Mouse (Mus musculus) ES-E14 (cell line): ENCODE measurements around the gene Kif19a. TPM values are rescaled to one million over a fixed set of nuclear protein-coding genes. Genes with fewer than 3 reads are reported as not detected.

Experiments used
- DNase-seq: peaks from one replicate; pipeline ENCODE4 v3.0.0-alpha.2; 2013; ENCODE audit warnings: low read depth, low spot score
- H3K27ac ChIP-seq: 2 replicates; pipeline ENCODE4 v1.5.1; 2012; ENCODE audit warnings: low read depth, mild to moderate bottlenecking, low read length, moderate library complexity, mixed read lengths; ENCODE audit not compliant: poor library complexity, insufficient read depth, severe bottlenecking
- H3K36me3 ChIP-seq: 2 replicates; pipeline ENCODE4 v1.6.1; 2012; ENCODE audit warnings: mild to moderate bottlenecking, low read length, moderate library complexity, mixed read lengths; ENCODE audit not compliant: control insufficient read depth, poor library complexity, insufficient read depth, severe bottlenecking
- H3K4me1 ChIP-seq, 2 experiments: fragments of 150-350 bp in 1 of 2; sonication (generic) in 1 of 2; 2 replicates each; pipeline ENCODE4 v1.6.1; 2012; ENCODE audit warnings: low read length in 2 of 2, mild to moderate bottlenecking in 1 of 2, mixed read lengths in 1 of 2; ENCODE audit not compliant: control insufficient read depth in 2 of 2, insufficient read depth in 2 of 2, poor library complexity in 1 of 2
- H3K4me3 ChIP-seq, 2 experiments: fragments of 150-350 bp in 1 of 2; sonication (generic) in 1 of 2; 2 replicates each; pipeline ENCODE4 v1.5.1; 2012; ENCODE audit warnings: low read length in 2 of 2, low read depth in 1 of 2, mild to moderate bottlenecking in 1 of 2, mixed read lengths in 1 of 2; ENCODE audit not compliant: insufficient read depth in 1 of 2, poor library complexity in 1 of 2, severe bottlenecking in 1 of 2
- H3K9ac ChIP-seq: 2 replicates; pipeline ENCODE4 v1.6.1; 2012; ENCODE audit warnings: low read depth, mild to moderate bottlenecking, low read length, mixed read lengths; ENCODE audit not compliant: poor library complexity, insufficient read depth, severe bottlenecking
- H3K9me3 ChIP-seq: fragments of 150-350 bp; sonication (generic); 2 replicates; pipeline ENCODE4 v1.6.1; 2012; ENCODE audit warnings: low read depth, mild to moderate bottlenecking, low read length; ENCODE audit not compliant: control insufficient read depth, insufficient read depth
- CHD2 ChIP-seq: IDR thresholded peaks from 2 replicates; pipeline ENCODE4 v1.6.1; 2014; ENCODE audit warnings: mild to moderate bottlenecking, low read depth, low read length, inconsistent platforms
- HCFC1 ChIP-seq: IDR thresholded peaks from 2 replicates; pipeline ENCODE4 v1.6.1; 2012; ENCODE audit warnings: low read length, inconsistent platforms, borderline replicate concordance; ENCODE audit not compliant: insufficient read depth
- MAFK ChIP-seq: IDR thresholded peaks from 2 replicates; pipeline ENCODE4 v1.6.1; 2014; ENCODE audit warnings: mild to moderate bottlenecking, low read depth, low read length, inconsistent platforms; ENCODE audit not compliant: insufficient read depth
- ZC3H11A ChIP-seq: IDR thresholded peaks from 2 replicates; pipeline ENCODE4 v1.6.1; 2012; ENCODE audit warnings: low read depth, mild to moderate bottlenecking, inconsistent platforms, low read length, borderline replicate concordance
- ZNF384 ChIP-seq: IDR thresholded peaks from 2 replicates; pipeline ENCODE4 v1.6.1; 2012; ENCODE audit warnings: low read depth, low read length, inconsistent platforms
- in situ Hi-C, 2 experiments: fragments of 600-800 bp; cut with MboI; formaldehyde crosslinking; loops; one replicate each; pipeline ENCODE4 v1.15.1; 2025; ENCODE audit warnings: low sequenced_read_pairs in 2 of 2, inconsistent platforms in 1 of 2; ENCODE audit not compliant: unreplicated experiment in 2 of 2
- total RNA-seq: library from RNA; depleted of rRNA; stranded (reverse); fragments of 300-350 nt; gene quantifications from 2 replicates; pipeline ENCODE4 v1.2.3, GENCODE M21; 2012

The Kif19a gene
- total RNA-seq, 1 experiment = 1.1 TPM

DNA sequence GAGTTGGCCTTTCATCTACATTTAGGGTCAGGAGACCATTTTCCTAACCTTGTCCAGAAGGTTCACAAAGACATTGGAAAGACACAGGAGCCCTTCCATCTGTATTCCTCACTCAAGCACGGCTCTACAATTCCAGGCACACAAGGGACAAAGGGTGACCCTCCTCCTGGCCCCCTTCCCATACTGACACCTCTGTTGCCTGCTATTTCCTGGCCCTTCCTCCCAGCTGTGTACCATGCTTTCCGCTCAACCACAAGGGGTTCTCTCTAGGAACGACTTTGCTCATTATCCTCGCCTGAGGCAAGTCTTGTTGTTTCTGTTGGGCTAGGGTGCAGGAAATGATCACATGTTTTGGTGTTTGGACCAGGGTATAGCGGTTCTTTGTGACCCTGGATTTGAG, 36.9 kb upstream of the Kif19a start:
- H3K27ac ChIP-seq = no peak overlapping the region
- in situ Hi-C loops = loop anchor here in 1 of 2 experiments (25.0 kb wide), 1 partner anchor 184 kb away; no protein-coding TSS in a partner anchor
- H3K4me3 ChIP-seq = no peak overlapping the region
- TF ChIP-seq HCFC1 (no peak), MAFK (no peak), ZC3H11A (no peak), CHD2 (no peak), ZNF384 (no peak)
- H3K9me3 ChIP-seq = no peaks in the 10 kb centered on the region
- peaks cover 11 to 23% of the 10 kb centered on the region in 2 experiments; a peak in 3 of 4 replicates for H3K4me1 ChIP-seq
- DNase-seq = no peak
- H3K36me3 ChIP-seq = no peaks in the 10 kb centered on the region
- H3K9ac ChIP-seq = no peak overlapping the region

DNA sequence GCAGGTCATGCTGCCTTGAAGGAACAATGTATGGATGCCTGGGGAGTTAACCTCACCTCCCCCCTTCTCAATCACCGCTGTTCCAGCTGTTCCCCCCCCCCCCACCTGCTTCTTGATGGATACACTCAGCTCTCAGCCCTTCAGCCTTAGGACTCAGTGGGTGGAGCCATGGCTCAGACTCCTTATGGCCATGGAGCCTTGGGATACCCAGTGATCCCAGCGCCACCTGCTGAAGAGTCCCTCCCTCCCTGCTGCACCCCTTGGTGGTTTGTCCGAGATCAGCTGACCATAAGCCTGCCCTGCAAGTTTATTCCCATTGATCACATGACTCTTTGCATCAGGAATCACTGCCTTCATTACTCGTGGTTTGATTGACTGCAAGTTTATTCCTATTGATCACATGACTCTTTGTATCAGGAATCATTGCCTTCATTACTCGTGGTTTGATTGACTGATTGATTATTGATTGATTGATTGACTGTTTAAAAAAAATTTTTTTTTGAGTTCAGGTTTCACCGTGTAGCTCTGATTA, 35.3 kb upstream of the Kif19a start:
- no peak for DNase-seq
- Histone ChIP-seq H3K36me3 (no peaks in the 10 kb centered on the region), H3K9ac (no peak overlapping the region), H3K4me1 (peaks cover 10 to 23% of the 10 kb centered on the region in 2 experiments; a peak in 3 of 4 replicates), H3K27ac (no peak overlapping the region), H3K9me3 (no peaks in the 10 kb centered on the region), H3K4me3 (no peak overlapping the region)
- no peak for TF ChIP-seq HCFC1
- no peak for TF ChIP-seq CHD2
- TF ChIP-seq MAFK = no peak
- TF ChIP-seq ZC3H11A = no peak
- no peak for TF ChIP-seq ZNF384
- in situ Hi-C loops = loop anchor here in 1 of 2 experiments (25.0 kb wide), 1 partner anchor 182 kb away; no protein-coding TSS in a partner anchor

DNA sequence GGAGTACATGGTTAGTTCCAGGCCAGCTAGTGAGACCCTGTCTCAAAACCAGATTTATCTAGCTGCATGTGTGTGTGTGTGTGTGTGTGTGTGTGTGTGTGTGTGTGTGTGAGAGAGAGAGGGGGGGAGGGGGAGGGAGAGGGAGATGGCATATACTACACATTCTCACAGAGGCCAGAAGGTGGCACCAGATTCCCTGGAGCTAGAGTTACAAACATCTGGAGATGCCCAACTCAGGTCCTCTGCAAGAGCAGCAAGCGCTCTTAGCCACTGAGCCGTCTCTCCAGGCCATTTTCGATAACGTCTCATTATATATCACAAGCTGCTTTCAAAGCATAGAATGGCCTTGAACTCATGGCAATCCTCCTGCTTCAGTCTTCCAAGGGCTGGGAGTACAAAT, 33.5 kb upstream of the Kif19a start:
- H3K27ac ChIP-seq = no peak overlapping the region
- H3K36me3 ChIP-seq = no peaks in the 10 kb centered on the region
- in situ Hi-C loops = loop anchor here in 1 of 2 experiments (25.0 kb wide), 1 partner anchor 181 kb away; no protein-coding TSS in a partner anchor
- no peak overlapping the region for H3K9ac ChIP-seq
- H3K4me3 ChIP-seq = no peak overlapping the region
- no peak for DNase-seq
- no peaks in the 10 kb centered on the region for H3K9me3 ChIP-seq
- peaks cover 9 to 20% of the 10 kb centered on the region in 2 experiments; a peak in 3 of 4 replicates for H3K4me1 ChIP-seq
- TF ChIP-seq CHD2 (no peak), ZC3H11A (no peak), MAFK (no peak), ZNF384 (no peak), HCFC1 (no peak)

DNA sequence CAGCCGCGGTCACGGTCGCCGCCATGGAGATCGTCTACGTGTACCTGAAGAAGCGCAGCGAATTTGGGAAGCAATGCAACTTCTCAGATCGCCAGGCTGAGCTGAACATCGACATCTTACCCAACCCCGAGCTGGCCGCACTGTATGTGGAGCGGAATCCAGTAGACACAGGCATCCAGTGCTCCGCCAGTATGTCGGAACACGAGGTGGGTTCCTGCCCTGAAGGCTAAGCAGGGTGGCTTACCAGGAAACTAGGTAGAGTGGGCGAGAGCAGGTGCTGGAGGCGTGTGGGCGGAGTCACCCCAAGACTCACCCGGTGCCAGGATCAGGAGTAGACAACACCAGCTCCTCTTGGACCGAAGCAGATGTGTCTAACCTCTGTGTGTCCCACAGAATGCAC, 32.3 kb upstream of the Kif19a start:
- peak overlapping the region; percentile 25 for H3K9ac ChIP-seq
- no peak overlapping the region for H3K27ac ChIP-seq
- no peak for DNase-seq
- H3K4me1 ChIP-seq = peaks cover 9 to 19% of the 10 kb centered on the region in 2 experiments; a peak in 3 of 4 replicates
- peak overlapping the region; percentile 52 to 69 for H3K4me3 ChIP-seq
- TF ChIP-seq CHD2 = no peak
- TF ChIP-seq ZNF384 = no peak
- no peak for TF ChIP-seq MAFK
- no peak for TF ChIP-seq ZC3H11A
- TF ChIP-seq HCFC1 = no peak
- in situ Hi-C loops = loop anchor here in 1 of 2 experiments (25.0 kb wide), 1 partner anchor 179 kb away; no protein-coding TSS in a partner anchor
- H3K36me3 ChIP-seq = no peaks in the 10 kb centered on the region
- H3K9me3 ChIP-seq = no peaks in the 10 kb centered on the region
